Mouse (Mus musculus) kidney, adult 8-10 months (tissue): ENCODE data around the gene Magi2.
"Not testable (repeated sequence)": the region's sequence is repeated elsewhere in the genome, so short reads cannot be mapped to it uniquely, and the experiment has no call there.

Experiments
- DNase-seq, 2 experiments: peaks; one replicate each; pipeline ENCODE4 v3.0.0; 2022

The Magi2 gene

GRCm38 (mm10) chr5:19465383-19465782 lies 238.5 kb downstream of the Magi2 start:
- DNase-seq = no peak

GRCm38 (mm10) chr5:19472851-19473439 lies 246.1 kb downstream of the Magi2 start:
- no peak for DNase-seq

GRCm38 (mm10) chr5:19482981-19483380 lies 256.1 kb downstream of the Magi2 start:
- no peak for DNase-seq

- no peak for DNase-seq
These were observed 261.1 kb downstream of the Magi2 start for GRCm38 (mm10) chr5:19487947-19488346.

GRCm38 (mm10) chr5:19501005-19501404 lies 274.2 kb downstream of the Magi2 start:
- no peak for DNase-seq

GRCm38 (mm10) chr5:19522168-19522567 lies 295.3 kb downstream of the Magi2 start:
- peak; percentile 25 to 67 for DNase-seq

- no peak for DNase-seq
These were observed 312.5 kb downstream of the Magi2 start for GRCm38 (mm10) chr5:19539348-19539747.

GRCm38 (mm10) chr5:19546424-19546823 lies 319.6 kb downstream of the Magi2 start:
- peak in 1 of 2 experiments; percentile 3 for DNase-seq

- DNase-seq = no peak
These were observed 320.1 kb downstream of the Magi2 start for GRCm38 (mm10) chr5:19546900-19547299.

GRCm38 (mm10) chr5:19553510-19553909 lies 326.7 kb downstream of the Magi2 start:
- no peak for DNase-seq

- peak; percentile 5 to 50 for DNase-seq
These were observed 338.8 kb downstream of the Magi2 start for GRCm38 (mm10) chr5:19565636-19566035.

- not testable (repeated sequence) for DNase-seq
These were observed 339.3 kb downstream of the Magi2 start for GRCm38 (mm10) chr5:19566136-19566535.

GRCm38 (mm10) chr5:19607700-19608099 lies 380.9 kb downstream of the Magi2 start:
- DNase-seq = no peak

GRCm38 (mm10) chr5:19611788-19612187 lies 385.0 kb downstream of the Magi2 start:
- no peak for DNase-seq

GRCm38 (mm10) chr5:19621678-19622077 lies 394.8 kb downstream of the Magi2 start:
- DNase-seq = no peak

- DNase-seq = peak; percentile 4 to 20
These were observed 407.1 kb downstream of the Magi2 start for GRCm38 (mm10) chr5:19633976-19634375.

GRCm38 (mm10) chr5:19637789-19638188 lies 411.0 kb downstream of the Magi2 start:
- DNase-seq = no peak

- no peak for DNase-seq
These were observed 429.1 kb downstream of the Magi2 start for GRCm38 (mm10) chr5:19655986-19656385.

- DNase-seq = no peak
These were observed 439.6 kb downstream of the Magi2 start for GRCm38 (mm10) chr5:19666416-19666815.

GRCm38 (mm10) chr5:19717296-19717695 lies 490.5 kb downstream of the Magi2 start:
- DNase-seq = no peak

- DNase-seq = no peak
These were observed 499.4 kb downstream of the Magi2 start for GRCm38 (mm10) chr5:19726277-19726676.

- no peak for DNase-seq
These were observed 518.5 kb downstream of the Magi2 start for GRCm38 (mm10) chr5:19745376-19745775.

GRCm38 (mm10) chr5:19745916-19746315 lies 519.1 kb downstream of the Magi2 start:
- no peak for DNase-seq

GRCm38 (mm10) chr5:19746865-19747514 lies 520.2 kb downstream of the Magi2 start:
- DNase-seq = no peak

GRCm38 (mm10) chr5:19747631-19748030 lies 520.8 kb downstream of the Magi2 start:
- DNase-seq = no peak
